Mouse (Mus musculus) hindbrain, embryonic 16.5 days (tissue): ENCODE measurements at regions not wholly inside any gene's neighbourhood (a gene's known extent, or its start where the extent isn't known, plus 50 kb on each side); places are given as distances from the start of the nearest gene placed in this dataset.

ENCODE experiments used
- ATAC-seq: fragments of 200-750 bp; cut with Nextera tagmentation; 2 replicates; pipeline ENCODE4 v1.8.0; 2017; ENCODE audit warnings: moderate TSS enrichment, moderate library complexity
- H3K27ac ChIP-seq: fragments of 300-500 bp; sonication (generic); 2 replicates; pipeline ENCODE4 v1.5.1; 2014; ENCODE audit warnings: low read depth, mild to moderate bottlenecking, control low read depth, low read length, moderate library complexity
- H3K27me3 ChIP-seq: fragments of 300-500 bp; sonication (generic); replicated peaks from 2 replicates; pipeline ENCODE4 v1.6.1; 2014; ENCODE audit warnings: low read length; ENCODE audit not compliant: control insufficient read depth, insufficient read depth
- H3K36me3 ChIP-seq: fragments of 300-500 bp; sonication (generic); 2 replicates; pipeline ENCODE4 v1.6.1; 2014; ENCODE audit warnings: mild to moderate bottlenecking, low read length, moderate library complexity, mixed read lengths; ENCODE audit not compliant: control insufficient read depth, insufficient read depth
- H3K4me1 ChIP-seq: fragments of 300-500 bp; sonication (generic); 2 replicates; pipeline ENCODE4 v1.6.1; 2014; ENCODE audit warnings: low read depth, low read length; ENCODE audit not compliant: control insufficient read depth, insufficient read depth
- H3K4me2 ChIP-seq: fragments of 300-500 bp; sonication (generic); 2 replicates; pipeline ENCODE4 v1.6.1; 2014; ENCODE audit warnings: mild to moderate bottlenecking, low read length, control low read depth, moderate library complexity
- H3K4me3 ChIP-seq: fragments of 300-500 bp; sonication (generic); 2 replicates; pipeline ENCODE4 v1.5.1; 2014; ENCODE audit warnings: mild to moderate bottlenecking, low read length, control low read depth, moderate library complexity
- H3K9ac ChIP-seq: fragments of 300-500 bp; sonication (generic); 2 replicates; pipeline ENCODE4 v1.6.1; 2014; ENCODE audit warnings: low read depth, mild to moderate bottlenecking, control low read depth, low read length, moderate library complexity
- H3K9me3 ChIP-seq: fragments of 300-500 bp; sonication (generic); 2 replicates; pipeline ENCODE4 v1.6.1; 2014; ENCODE audit warnings: mild to moderate bottlenecking, low read length, moderate library complexity; ENCODE audit not compliant: control insufficient read depth
- WGBS: fragments of 180-500 bp; shearing (Covaris S2); extraction: QIAGEN DNeasy Blood & Tissue Kit; methylation state at CpG from one replicate; pipeline ENCODE4 v1.1.7; 2014; 5-methylcytosine and 5-hydroxymethylcytosine counted together

DNA sequence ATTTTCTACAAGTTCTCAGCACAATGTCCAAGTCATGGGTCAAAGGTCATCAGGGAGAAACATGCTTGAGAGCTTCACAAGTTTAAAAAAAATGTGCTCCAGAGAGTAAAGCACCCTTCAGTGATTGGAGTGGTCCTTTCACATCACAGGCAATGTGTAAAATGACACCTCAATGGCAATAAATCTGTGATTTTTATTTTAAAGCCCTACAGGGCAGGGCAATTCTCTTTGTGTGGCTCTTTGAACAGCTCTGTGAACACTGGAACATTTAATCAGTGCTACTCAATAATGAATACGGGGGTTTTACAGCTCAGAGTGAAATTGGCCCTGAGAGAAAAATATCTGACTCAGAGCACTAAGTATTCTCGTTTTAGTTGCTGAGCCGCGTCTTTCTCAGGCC, 563.5 kb upstream of the Adam34 start:
- 62% methylated on average over 4 of the region's 4 CpGs for WGBS
- Histone ChIP-seq H3K4me2 (no peak overlapping the region), H3K9me3 (no peaks in the 10 kb centered on the region), H3K27me3 (no peaks in the 10 kb centered on the region), H3K27ac (no peak overlapping the region), H3K36me3 (no peaks in the 10 kb centered on the region), H3K4me1 (no peaks in the 10 kb centered on the region), H3K4me3 (no peak overlapping the region), H3K9ac (no peak overlapping the region)
- ATAC-seq = no peak

DNA sequence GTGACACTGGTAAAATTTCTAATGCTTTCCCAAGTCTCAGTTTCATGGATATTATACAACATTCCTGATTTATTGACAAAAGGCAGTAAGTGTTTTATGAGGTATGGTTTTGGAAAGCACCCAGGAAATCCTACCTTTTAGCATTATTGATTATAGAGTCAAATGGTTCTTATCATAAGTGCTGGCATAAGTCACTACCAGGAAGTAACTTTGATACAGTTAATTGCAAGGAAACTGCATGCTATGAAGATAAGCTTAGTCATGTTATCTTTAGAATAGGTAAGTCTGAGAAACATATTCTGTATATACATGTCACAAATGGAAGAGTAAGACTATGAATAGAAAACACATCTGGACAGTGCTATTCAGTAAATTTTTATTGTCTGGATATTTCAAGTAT, 608.4 kb upstream of the Adam34 start:
- no peaks in the 10 kb centered on the region for H3K36me3 ChIP-seq
- ATAC-seq = no peak
- no peak overlapping the region for H3K9ac ChIP-seq
- no peaks in the 10 kb centered on the region for H3K9me3 ChIP-seq
- no peak overlapping the region for H3K4me3 ChIP-seq
- H3K27ac ChIP-seq = no peak overlapping the region
- no peaks in the 10 kb centered on the region for H3K4me1 ChIP-seq
- no peaks in the 10 kb centered on the region for H3K27me3 ChIP-seq
- H3K4me2 ChIP-seq = no peak overlapping the region

DNA sequence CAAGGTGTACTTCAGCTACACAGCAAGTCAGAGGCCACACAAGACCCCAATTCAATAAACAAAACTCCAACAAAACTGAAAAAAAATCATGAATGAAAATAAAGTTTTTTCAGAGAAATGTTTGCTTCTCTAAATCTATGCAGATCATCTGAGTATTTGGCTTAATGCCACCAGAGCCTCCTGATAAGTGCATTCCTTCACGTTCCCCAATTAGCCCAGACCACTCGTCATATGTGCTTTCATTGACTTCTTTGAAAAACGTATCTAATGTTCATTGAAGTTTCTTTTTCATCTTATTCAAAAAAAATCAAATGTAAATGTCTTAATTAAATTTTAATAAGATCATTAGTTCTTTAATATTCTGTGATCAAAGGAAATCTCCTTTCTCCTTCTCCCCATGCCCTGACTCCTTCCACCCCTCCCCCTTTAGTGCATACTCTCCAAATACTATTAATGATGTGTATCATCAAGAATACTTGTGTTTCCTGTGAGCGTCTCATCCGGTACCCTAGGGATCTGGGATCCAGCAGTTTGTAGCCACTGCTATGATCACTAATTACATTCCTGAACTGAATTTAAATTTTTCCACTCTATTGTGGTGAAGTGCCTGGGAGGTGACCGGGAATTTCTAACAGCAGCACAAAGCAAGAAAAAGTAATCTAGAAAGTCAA, 600.8 kb upstream of the Fat1 start:
- Histone ChIP-seq H3K4me2 (no peak overlapping the region), H3K36me3 (no peaks in the 10 kb centered on the region), H3K4me1 (no peaks in the 10 kb centered on the region), H3K9me3 (no peaks in the 10 kb centered on the region), H3K9ac (no peak overlapping the region), H3K4me3 (no peak overlapping the region), H3K27ac (no peak overlapping the region), H3K27me3 (no peaks in the 10 kb centered on the region)
- 56% methylated on average over 6 of the region's 6 CpGs for WGBS
- no peak for ATAC-seq

DNA sequence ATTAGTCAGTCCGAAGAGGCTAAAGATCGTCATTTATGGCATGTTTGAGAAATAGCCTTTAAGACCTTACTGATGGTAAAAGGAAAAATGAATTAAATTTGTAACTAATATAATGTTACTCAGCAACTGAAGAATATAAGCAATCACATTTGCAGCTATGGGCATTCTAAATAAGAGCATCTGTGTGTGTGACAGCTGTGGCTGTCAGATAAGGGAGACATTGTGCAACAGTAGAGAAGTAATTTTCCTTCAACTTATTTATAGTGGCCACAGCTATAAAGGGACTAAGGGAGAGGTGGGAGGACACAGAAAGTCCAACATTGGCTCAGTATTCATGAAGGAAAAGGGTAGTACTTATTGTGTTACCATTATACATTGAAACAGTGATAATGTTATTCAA, 591.8 kb upstream of the Fat1 start:
- Histone ChIP-seq H3K27me3 (no peaks in the 10 kb centered on the region), H3K4me3 (no peak overlapping the region), H3K4me2 (no peak overlapping the region), H3K36me3 (no peaks in the 10 kb centered on the region), H3K27ac (no peak overlapping the region), H3K9ac (no peak overlapping the region), H3K4me1 (no peaks in the 10 kb centered on the region), H3K9me3 (no peaks in the 10 kb centered on the region)
- WGBS = 81% methylated on average over 2 of the region's 2 CpGs
- ATAC-seq = no peak

DNA sequence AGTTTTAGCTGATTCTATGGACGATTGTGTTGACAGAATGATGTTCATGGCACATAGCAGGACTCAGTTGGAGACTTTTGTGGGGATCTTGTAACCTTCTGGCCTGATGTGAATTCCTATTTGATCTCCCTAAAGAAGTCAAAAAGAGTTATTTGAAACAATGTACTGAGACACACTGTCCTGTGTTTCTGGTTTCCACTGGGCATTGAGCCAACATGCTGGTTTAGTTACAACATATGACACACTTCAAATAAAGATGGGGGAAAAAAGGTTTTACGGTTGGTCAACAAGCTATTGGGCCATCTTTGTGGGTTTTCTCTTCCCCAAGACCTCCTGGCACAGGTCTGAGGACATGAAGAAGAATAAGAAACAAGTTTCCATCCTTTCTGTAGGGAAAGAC, 591.3 kb upstream of the Fat1 start:
- no peak overlapping the region for H3K27ac ChIP-seq
- H3K4me3 ChIP-seq = no peak overlapping the region
- 44% methylated on average over 2 of the region's 2 CpGs for WGBS
- no peaks in the 10 kb centered on the region for H3K9me3 ChIP-seq
- no peaks in the 10 kb centered on the region for H3K4me1 ChIP-seq
- ATAC-seq = no peak
- H3K9ac ChIP-seq = no peak overlapping the region
- H3K4me2 ChIP-seq = no peak overlapping the region
- no peaks in the 10 kb centered on the region for H3K36me3 ChIP-seq
- H3K27me3 ChIP-seq = no peaks in the 10 kb centered on the region

DNA sequence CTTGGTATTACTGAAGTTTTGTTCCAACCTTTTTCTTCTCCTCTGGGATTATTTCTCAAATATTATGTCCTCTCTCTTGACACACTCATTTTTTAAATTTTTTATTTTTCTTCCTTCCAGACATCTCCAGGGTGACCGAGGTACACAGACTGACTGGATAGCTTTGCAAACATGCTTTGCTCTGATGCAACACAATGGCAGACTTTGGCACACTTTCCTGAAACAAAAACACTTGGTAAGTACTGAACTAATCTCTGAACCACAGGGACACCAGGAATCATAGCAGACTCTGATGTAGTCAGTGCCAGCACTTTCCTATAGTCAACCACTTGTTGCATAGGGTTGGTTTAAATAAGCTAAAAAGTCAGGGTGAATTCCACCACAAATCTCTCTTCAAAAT, 587.8 kb upstream of the Fat1 start:
- H3K4me3 ChIP-seq = no peak overlapping the region
- H3K36me3 ChIP-seq = no peaks in the 10 kb centered on the region
- no peaks in the 10 kb centered on the region for H3K9me3 ChIP-seq
- WGBS = 80% methylated on average over 1 of the region's 1 CpGs
- no peak for ATAC-seq
- H3K27ac ChIP-seq = no peak overlapping the region
- no peak overlapping the region for H3K9ac ChIP-seq
- no peak overlapping the region for H3K4me2 ChIP-seq
- H3K4me1 ChIP-seq = no peaks in the 10 kb centered on the region
- H3K27me3 ChIP-seq = no peaks in the 10 kb centered on the region

DNA sequence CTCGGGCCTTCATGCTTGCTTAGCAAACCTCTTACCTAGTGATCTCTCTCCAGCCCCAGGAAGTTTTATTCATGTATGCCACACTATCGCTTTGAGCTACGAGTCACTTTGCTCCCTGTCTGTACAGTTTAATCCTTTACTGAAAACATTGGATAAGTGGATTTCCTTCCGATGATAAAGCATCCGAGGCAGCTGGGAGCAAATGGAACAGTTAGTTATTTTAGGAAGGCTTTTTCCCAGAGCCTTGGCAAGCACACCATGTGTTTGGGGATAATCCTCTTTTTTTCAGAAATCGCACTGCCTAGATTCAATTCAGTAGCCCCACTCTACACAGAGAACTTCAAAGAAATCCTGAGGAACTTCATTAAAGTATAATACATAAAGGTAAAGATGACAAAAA, 561.3 kb upstream of the Fat1 start:
- Histone ChIP-seq H3K4me1 (no peaks in the 10 kb centered on the region), H3K9me3 (no peaks in the 10 kb centered on the region), H3K4me3 (no peak overlapping the region), H3K36me3 (no peaks in the 10 kb centered on the region), H3K27ac (no peak overlapping the region), H3K4me2 (no peak overlapping the region), H3K9ac (no peak overlapping the region), H3K27me3 (no peaks in the 10 kb centered on the region)
- ATAC-seq = no peak
- 78% methylated on average over 6 of the region's 6 CpGs for WGBS

DNA sequence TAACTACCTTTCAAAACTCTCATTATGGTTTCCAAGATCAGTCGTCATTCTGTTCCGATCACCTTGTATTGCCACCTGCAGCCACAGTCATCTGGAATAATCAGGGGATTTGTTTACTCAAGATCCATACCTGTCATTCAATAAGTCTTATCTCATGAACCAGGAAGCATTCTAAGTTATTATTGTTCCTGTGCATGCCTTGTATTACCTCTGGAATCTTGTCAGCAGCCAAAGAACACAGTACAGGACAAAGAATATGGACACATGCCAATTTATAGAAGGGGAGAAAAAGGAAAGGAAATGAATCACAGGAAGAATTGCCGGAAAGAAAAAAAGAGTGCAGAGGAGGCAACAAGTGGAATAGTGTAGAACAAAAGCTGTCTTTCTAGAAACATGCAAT, 557.5 kb upstream of the Fat1 start:
- no peak overlapping the region for H3K4me2 ChIP-seq
- 54% methylated on average over 3 of the region's 3 CpGs for WGBS
- no peak overlapping the region for H3K4me3 ChIP-seq
- ATAC-seq = no peak
- no peaks in the 10 kb centered on the region for H3K9me3 ChIP-seq
- H3K4me1 ChIP-seq = no peaks in the 10 kb centered on the region
- no peaks in the 10 kb centered on the region for H3K27me3 ChIP-seq
- no peak overlapping the region for H3K9ac ChIP-seq
- H3K27ac ChIP-seq = no peak overlapping the region
- H3K36me3 ChIP-seq = no peaks in the 10 kb centered on the region

DNA sequence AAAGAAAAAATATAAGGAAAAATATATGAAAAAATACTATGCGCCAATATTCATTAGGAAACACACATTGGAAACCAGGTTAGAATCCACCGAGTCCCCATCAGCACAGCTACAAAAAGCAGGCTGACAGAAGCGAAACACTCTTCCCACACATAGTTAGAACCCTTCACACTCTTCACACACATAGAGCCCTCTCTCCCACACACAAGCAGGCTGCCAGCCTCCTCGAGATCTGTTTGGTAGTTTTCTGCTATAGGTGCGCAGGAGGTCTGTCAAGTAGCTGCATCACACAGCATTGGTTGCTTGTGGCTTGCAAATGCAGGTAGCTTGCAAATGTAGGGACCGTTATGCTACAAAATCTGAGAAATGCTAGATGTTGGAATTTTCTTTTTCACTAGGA, 526.8 kb upstream of the Fat1 start:
- Histone ChIP-seq H3K27me3 (no peaks in the 10 kb centered on the region), H3K9ac (no peak overlapping the region), H3K4me1 (no peaks in the 10 kb centered on the region), H3K4me3 (no peak overlapping the region), H3K4me2 (no peak overlapping the region), H3K27ac (no peak overlapping the region), H3K9me3 (0 out of 2 replicates have a peak, but pooled peaks cover 2% of the 10 kb centered on the region), H3K36me3 (no peaks in the 10 kb centered on the region)
- 96% methylated on average over 6 of the region's 6 CpGs for WGBS
- no peak for ATAC-seq

DNA sequence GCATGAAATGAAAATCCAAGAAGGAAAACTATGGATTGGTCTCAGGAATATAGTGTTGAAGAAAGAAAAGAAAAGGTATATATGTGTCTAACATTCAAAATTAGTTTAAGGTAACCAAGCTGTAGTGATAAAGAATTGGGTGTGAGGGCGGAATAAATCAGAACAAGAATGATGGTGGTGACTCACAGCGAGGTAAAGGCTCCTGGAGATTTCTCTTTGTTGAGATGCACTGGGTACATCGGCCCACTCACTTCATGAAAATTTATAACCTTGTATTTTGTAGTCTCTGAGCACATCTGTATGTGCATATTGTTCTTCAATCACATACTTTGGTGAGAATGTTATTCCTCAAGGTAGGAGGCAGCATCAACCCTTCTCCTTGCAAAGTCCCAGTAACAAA, 525.0 kb upstream of the Fat1 start:
- no peaks in the 10 kb centered on the region for H3K27me3 ChIP-seq
- no peak overlapping the region for H3K27ac ChIP-seq
- no peaks in the 10 kb centered on the region for H3K36me3 ChIP-seq
- 93% methylated on average over 3 of the region's 3 CpGs for WGBS
- H3K4me2 ChIP-seq = no peak overlapping the region
- H3K9ac ChIP-seq = no peak overlapping the region
- ATAC-seq = no peak
- H3K9me3 ChIP-seq = no peaks in the 10 kb centered on the region
- H3K4me1 ChIP-seq = no peaks in the 10 kb centered on the region
- no peak overlapping the region for H3K4me3 ChIP-seq
